Mouse (Mus musculus): ENCODE data around the gene 9230110F15Rik. TPM values are rescaled to one million over a fixed set of nuclear protein-coding genes. Genes with fewer than 3 reads are reported as not detected.
"Not testable (repeated sequence)": the region's sequence is repeated elsewhere in the genome, so short reads cannot be mapped to it uniquely, and the experiment has no call there.

The 9230110F15Rik gene
- polyA plus RNA-seq (2015; fragmentation: Nextera tagmentation; extraction: Ambion mirVana) = not detected in 2 replicates

- H3K36me3 ChIP-seq (replicated peaks; ENCODE audit: insufficient read depth, low read length) = no peaks in the 10 kb centered on the region
- WGBS (ENCODE audit: insufficient replicate concordance) = 54% methylated on average over 1 of the region's 1 CpGs
Observed at GRCm38 (mm10) chr9:35844050-35844449, at the start of gene 9230110F15Rik. TSS of gene 9230110F15Rik (minus strand) at chr9:35844150.

GRCm38 (mm10) chr9:35893112-35893511 lies 49.2 kb upstream of the 9230110F15Rik start:
- not testable (repeated sequence) for H3K9me3 ChIP-seq (ENCODE audit: low read length); H3K4me1 ChIP-seq (ENCODE audit: insufficient read depth); DNase-seq; H3K36me3 ChIP-seq (replicated peaks; ENCODE audit: insufficient read depth, low read length); H3K9ac ChIP-seq (replicated peaks); H3K4me2 ChIP-seq (ENCODE audit: low read depth, low read length); ATAC-seq; H3K4me3 ChIP-seq (ENCODE audit: low read depth, low read length); H3K27ac ChIP-seq (ENCODE audit: low read depth); H3K27me3 ChIP-seq (ENCODE audit: insufficient read depth, low read length)
- WGBS (ENCODE audit: insufficient replicate concordance) = 36% methylated on average over 1 of the region's 1 CpGs

More at GRCm38 (mm10) chr9:35844050-35844449, at the start of gene 9230110F15Rik:
- Histone ChIP-seq H3K9me3 (ENCODE audit: low read length) (no peaks in the 10 kb centered on the region), H3K4me3 (ENCODE audit: low read depth, low read length) (no peak within 1 kb of the TSS), H3K4me1 (ENCODE audit: insufficient read depth) (no peaks in the 10 kb centered on the region), H3K4me2 (ENCODE audit: low read depth, low read length) (no peak within 1 kb of the TSS), H3K9ac (replicated peaks) (no peak within 1 kb of the TSS), H3K27me3 (ENCODE audit: insufficient read depth, low read length) (no peaks in the 10 kb centered on the region), H3K27ac (ENCODE audit: low read depth) (no peak within 1 kb of the TSS)
- TF ChIP-seq EP300 (IDR thresholded peaks at IDR 0.05; ENCODE audit: low read depth) (no peak), CTCF (IDR thresholded peaks at IDR 0.05; ENCODE audit: low read depth) (no peak)
- ATAC-seq (no peak), DNase-seq (no peak)

GRCm38 (mm10) chr9:35817881-35818280 lies 26.1 kb downstream of the 9230110F15Rik start:
- not testable (repeated sequence) for DNase-seq; H3K9ac ChIP-seq (replicated peaks); H3K27ac ChIP-seq (ENCODE audit: low read depth); H3K4me1 ChIP-seq (ENCODE audit: insufficient read depth); H3K36me3 ChIP-seq (replicated peaks; ENCODE audit: insufficient read depth, low read length); ATAC-seq; H3K4me2 ChIP-seq (ENCODE audit: low read depth, low read length); H3K9me3 ChIP-seq (ENCODE audit: low read length); H3K27me3 ChIP-seq (ENCODE audit: insufficient read depth, low read length); H3K4me3 ChIP-seq (ENCODE audit: low read depth, low read length)
- WGBS (ENCODE audit: insufficient replicate concordance) = 89% methylated on average over 15 of the region's 15 CpGs

GRCm38 (mm10) chr9:35798146-35798545 lies 45.8 kb downstream of the 9230110F15Rik start:
- Histone ChIP-seq H3K36me3 (replicated peaks; ENCODE audit: insufficient read depth, low read length) (no peaks in the 10 kb centered on the region), H3K9ac (replicated peaks) (no peak overlapping the region), H3K27me3 (ENCODE audit: insufficient read depth, low read length) (no peaks in the 10 kb centered on the region), H3K9me3 (ENCODE audit: low read length) (no peaks in the 10 kb centered on the region), H3K4me3 (ENCODE audit: low read depth, low read length) (no peak overlapping the region), H3K4me2 (ENCODE audit: low read depth, low read length) (no peak overlapping the region), H3K4me1 (ENCODE audit: insufficient read depth) (no peaks in the 10 kb centered on the region), H3K27ac (ENCODE audit: low read depth) (no peak overlapping the region)
- DNase-seq = no peak
- TF ChIP-seq EP300 (IDR thresholded peaks at IDR 0.05; ENCODE audit: low read depth) (no peak), CTCF (IDR thresholded peaks at IDR 0.05; ENCODE audit: low read depth) (no peak)
- ATAC-seq = no peak

- H3K4me3 ChIP-seq (ENCODE audit: low read depth, low read length) = no peak within 1 kb of the TSS
- DNase-seq (no peak), ATAC-seq (no peak)
- TF ChIP-seq CTCF (IDR thresholded peaks at IDR 0.05; ENCODE audit: low read depth) (no peak), EP300 (IDR thresholded peaks at IDR 0.05; ENCODE audit: low read depth) (no peak)
- no peak within 1 kb of the TSS for H3K27ac ChIP-seq (ENCODE audit: low read depth)
- H3K4me2 ChIP-seq (ENCODE audit: low read depth, low read length) = no peak within 1 kb of the TSS
- no peaks in the 10 kb centered on the region for H3K4me1 ChIP-seq (ENCODE audit: insufficient read depth)
- no peak within 1 kb of the TSS for H3K9ac ChIP-seq (replicated peaks)
- H3K36me3 ChIP-seq (replicated peaks; ENCODE audit: insufficient read depth, low read length) = no peaks in the 10 kb centered on the region
- 83% methylated on average over 3 of the region's 3 CpGs for whole genome bisulfite sequencing (ENCODE audit: insufficient replicate concordance)
- H3K9me3 ChIP-seq (ENCODE audit: low read length) = no peaks in the 10 kb centered on the region
- H3K27me3 ChIP-seq (ENCODE audit: insufficient read depth, low read length) = no peaks in the 10 kb centered on the region
Observed at GRCm38 (mm10) chr9:35790001-35790400, 53.9 kb downstream of the 9230110F15Rik start, which contains the start of the genes Gm27235 and D730048I06Rik. TSS of gene Gm27235 (minus strand) at chr9:35790101. TSS of gene D730048I06Rik (minus strand) at chr9:35790112.

Other genes starting within 250 kb of the 9230110F15Rik start
- not detected in 2 replicates for gene Pate4, start 232.2 kb downstream of the 9230110F15Rik start, polyA plus RNA-seq (2015; fragmentation: Nextera tagmentation; extraction: Ambion mirVana)
- gene Pate3, start 195.9 kb downstream of the 9230110F15Rik start, polyA plus RNA-seq (2015; fragmentation: Nextera tagmentation; extraction: Ambion mirVana) = not detected in 2 replicates
- gene Pate1, start 156.8 kb downstream of the 9230110F15Rik start, polyA plus RNA-seq (2015; fragmentation: Nextera tagmentation; extraction: Ambion mirVana) = not detected in 2 replicates
- not detected in 2 replicates for gene Gm17677, start 103.1 kb downstream of the 9230110F15Rik start, polyA plus RNA-seq (2015; fragmentation: Nextera tagmentation; extraction: Ambion mirVana)
- not detected in 2 replicates for gene Gm17727, start 66.0 kb downstream of the 9230110F15Rik start, polyA plus RNA-seq (2015; fragmentation: Nextera tagmentation; extraction: Ambion mirVana)
- not detected in 2 replicates for gene Gm27235, start 54.0 kb downstream of the 9230110F15Rik start, polyA plus RNA-seq (2015; fragmentation: Nextera tagmentation; extraction: Ambion mirVana)
- gene D730048I06Rik, start 54.0 kb downstream of the 9230110F15Rik start, polyA plus RNA-seq (2015; fragmentation: Nextera tagmentation; extraction: Ambion mirVana) = not detected in 2 replicates
- gene 9230113P08Rik, start 64.3 kb upstream of the 9230110F15Rik start, polyA plus RNA-seq (2015; fragmentation: Nextera tagmentation; extraction: Ambion mirVana) = not detected in 2 replicates